Mouse (Mus musculus): Measurements from ENCODE around the gene Nol8. TPM values are rescaled to one million over a fixed set of nuclear protein-coding genes. Genes with fewer than 3 reads are reported as not detected.
A peak's percentile ranks its signal among the peaks of the same experiment; 100 is the strongest.

Gene Nol8
- polyA plus RNA-seq (2012; ENCODE audit: insufficient read depth, low replicate concordance), result 0.41 and 1.3 TPM in 2 replicates

- peaks cover 26% of the 10 kb centered on the region for H3K36me3 ChIP-seq (replicated peaks; ENCODE audit: low read length)
- H3K9me3 ChIP-seq, result no peaks in the 10 kb centered on the region
- TF ChIP-seq FLI1 (IDR thresholded peaks at IDR 0.05; ENCODE audit: low read length) (peak; percentile 40; the same call in 1 of the 2 replicates), GATA1 (IDR thresholded peaks at IDR 0.05; ENCODE audit: borderline replicate concordance, low read length) (no peak)
- H3K4me3 ChIP-seq (replicated peaks), result peak within 1 kb of the TSS; percentile 91
- no peaks in the 10 kb centered on the region for H3K27me3 ChIP-seq (replicated peaks)
- peaks cover 32% of the 10 kb centered on the region for H3K4me1 ChIP-seq
Measured at GRCm38 (mm10) chr13:49652481-49653179, at the start of gene Nol8, which contains the start of gene Cenpp. TSS of gene Nol8 (plus strand) at chr13:49653078. TSS of gene Cenpp (minus strand) at chr13:49652785.

GRCm38 (mm10) chr13:49603603-49604002, 49.3 kb upstream of the Nol8 start:
- Histone ChIP-seq H3K4me3 (replicated peaks) (no peak overlapping the region), H3K36me3 (replicated peaks; ENCODE audit: low read length) (peaks cover 3% of the 10 kb centered on the region), H3K9me3 (no peaks in the 10 kb centered on the region), H3K4me1 (peaks cover 5% of the 10 kb centered on the region; the same call in 1 of the 2 replicates), H3K27me3 (replicated peaks) (no peaks in the 10 kb centered on the region)
- TF ChIP-seq GATA1 (IDR thresholded peaks at IDR 0.05; ENCODE audit: borderline replicate concordance, low read length) (no peak), FLI1 (IDR thresholded peaks at IDR 0.05; ENCODE audit: low read length) (no peak)

GRCm38 (mm10) chr13:49607714-49608113, 45.2 kb upstream of the Nol8 start, which contains the start of gene Ogn:
TSS of gene Ogn (plus strand) at chr13:49608046.
- Histone ChIP-seq H3K9me3 (no peaks in the 10 kb centered on the region), H3K4me3 (replicated peaks) (no peak within 1 kb of the TSS), H3K36me3 (replicated peaks; ENCODE audit: low read length) (no peaks in the 10 kb centered on the region), H3K4me1 (peaks cover 8% of the 10 kb centered on the region; the same call in 1 of the 2 replicates), H3K27me3 (replicated peaks) (no peaks in the 10 kb centered on the region)
- TF ChIP-seq FLI1 (IDR thresholded peaks at IDR 0.05; ENCODE audit: low read length), result no peak
- no peak for TF ChIP-seq GATA1 (IDR thresholded peaks at IDR 0.05; ENCODE audit: borderline replicate concordance, low read length)

GRCm38 (mm10) chr13:49608589-49609322, 44.1 kb upstream of the Nol8 start:
- peaks cover 8% of the 10 kb centered on the region; the same call in 1 of the 2 replicates for H3K4me1 ChIP-seq
- H3K4me3 ChIP-seq (replicated peaks), result no peak overlapping the region
- no peaks in the 10 kb centered on the region for H3K9me3 ChIP-seq
- H3K27me3 ChIP-seq (replicated peaks), result no peaks in the 10 kb centered on the region
- no peaks in the 10 kb centered on the region for H3K36me3 ChIP-seq (replicated peaks; ENCODE audit: low read length)
- no peak for TF ChIP-seq GATA1 (IDR thresholded peaks at IDR 0.05; ENCODE audit: borderline replicate concordance, low read length)
- no peak for TF ChIP-seq FLI1 (IDR thresholded peaks at IDR 0.05; ENCODE audit: low read length)

GRCm38 (mm10) chr13:49617021-49617420, 35.9 kb upstream of the Nol8 start:
- no peak for TF ChIP-seq GATA1 (IDR thresholded peaks at IDR 0.05; ENCODE audit: borderline replicate concordance, low read length)
- no peak for TF ChIP-seq FLI1 (IDR thresholded peaks at IDR 0.05; ENCODE audit: low read length)
- Histone ChIP-seq H3K27me3 (replicated peaks) (no peaks in the 10 kb centered on the region), H3K9me3 (no peaks in the 10 kb centered on the region), H3K36me3 (replicated peaks; ENCODE audit: low read length) (no peaks in the 10 kb centered on the region), H3K4me3 (replicated peaks) (no peak overlapping the region), H3K4me1 (peaks cover 40% of the 10 kb centered on the region)

GRCm38 (mm10) chr13:49618365-49618764, 34.5 kb upstream of the Nol8 start:
- H3K4me1 ChIP-seq, result peaks cover 43% of the 10 kb centered on the region
- TF ChIP-seq GATA1 (IDR thresholded peaks at IDR 0.05; ENCODE audit: borderline replicate concordance, low read length) (no peak), FLI1 (IDR thresholded peaks at IDR 0.05; ENCODE audit: low read length) (no peak)
- no peak overlapping the region for H3K4me3 ChIP-seq (replicated peaks)
- no peaks in the 10 kb centered on the region for H3K27me3 ChIP-seq (replicated peaks)
- H3K9me3 ChIP-seq, result no peaks in the 10 kb centered on the region
- no peaks in the 10 kb centered on the region for H3K36me3 ChIP-seq (replicated peaks; ENCODE audit: low read length)

- no peaks in the 10 kb centered on the region for H3K9me3 ChIP-seq
- H3K36me3 ChIP-seq (replicated peaks; ENCODE audit: low read length), result no peaks in the 10 kb centered on the region
- H3K4me1 ChIP-seq, result peaks cover 44% of the 10 kb centered on the region
- H3K27me3 ChIP-seq (replicated peaks), result no peaks in the 10 kb centered on the region
- TF ChIP-seq FLI1 (IDR thresholded peaks at IDR 0.05; ENCODE audit: low read length) (no peak), GATA1 (IDR thresholded peaks at IDR 0.05; ENCODE audit: borderline replicate concordance, low read length) (no peak)
- H3K4me3 ChIP-seq (replicated peaks), result no peak overlapping the region
Measured at GRCm38 (mm10) chr13:49623216-49623615, 29.7 kb upstream of the Nol8 start.

GRCm38 (mm10) chr13:49628167-49628566, 24.7 kb upstream of the Nol8 start:
- Histone ChIP-seq H3K27me3 (replicated peaks) (no peaks in the 10 kb centered on the region), H3K9me3 (no peaks in the 10 kb centered on the region), H3K4me1 (peaks cover 42% of the 10 kb centered on the region), H3K4me3 (replicated peaks) (no peak overlapping the region), H3K36me3 (replicated peaks; ENCODE audit: low read length) (peaks cover 11% of the 10 kb centered on the region)
- TF ChIP-seq GATA1 (IDR thresholded peaks at IDR 0.05; ENCODE audit: borderline replicate concordance, low read length) (no peak), FLI1 (IDR thresholded peaks at IDR 0.05; ENCODE audit: low read length) (no peak)

GRCm38 (mm10) chr13:49629076-49629475, 23.8 kb upstream of the Nol8 start:
- Histone ChIP-seq H3K27me3 (replicated peaks) (no peaks in the 10 kb centered on the region), H3K36me3 (replicated peaks; ENCODE audit: low read length) (peaks cover 11% of the 10 kb centered on the region), H3K4me1 (peaks cover 40% of the 10 kb centered on the region), H3K4me3 (replicated peaks) (no peak overlapping the region), H3K9me3 (no peaks in the 10 kb centered on the region)
- TF ChIP-seq GATA1 (IDR thresholded peaks at IDR 0.05; ENCODE audit: borderline replicate concordance, low read length), result no peak
- TF ChIP-seq FLI1 (IDR thresholded peaks at IDR 0.05; ENCODE audit: low read length), result no peak

GRCm38 (mm10) chr13:49639965-49640364, 12.9 kb upstream of the Nol8 start:
- Histone ChIP-seq H3K9me3 (no peaks in the 10 kb centered on the region), H3K4me1 (peaks cover 66% of the 10 kb centered on the region), H3K4me3 (replicated peaks) (no peak overlapping the region), H3K27me3 (replicated peaks) (no peaks in the 10 kb centered on the region), H3K36me3 (replicated peaks; ENCODE audit: low read length) (peaks cover 19% of the 10 kb centered on the region)
- TF ChIP-seq FLI1 (IDR thresholded peaks at IDR 0.05; ENCODE audit: low read length), result no peak
- TF ChIP-seq GATA1 (IDR thresholded peaks at IDR 0.05; ENCODE audit: borderline replicate concordance, low read length), result no peak
